Mouse (Mus musculus) limb, embryonic 12.5 days (tissue): ENCODE data around the gene 1700021F07Rik. TPM values are rescaled to one million over a fixed set of nuclear protein-coding genes. Genes with fewer than 3 reads are reported as not detected.
A peak's percentile ranks its signal among the peaks of the same experiment; 100 is the strongest.

Experiments
- ATAC-seq: fragments of 200-750 bp; cut with Nextera tagmentation; 2 replicates; pipeline ENCODE4 v1.8.0; 2017; ENCODE audit warnings: low read depth, moderate TSS enrichment; ENCODE audit not compliant: insufficient number of reproducible peaks, insufficient read depth, low FRiP score, low TSS enrichment
- H3K27ac ChIP-seq: fragments of 300-500 bp; sonication (generic); 2 replicates; pipeline ENCODE4 v1.5.1; 2016; ENCODE audit warnings: mild to moderate bottlenecking, moderate library complexity
- H3K27me3 ChIP-seq: fragments of 300-500 bp; sonication (generic); 2 replicates; pipeline ENCODE4 v1.6.1; 2016; ENCODE audit warnings: mild to moderate bottlenecking, moderate library complexity
- H3K36me3 ChIP-seq: fragments of 300-500 bp; sonication (generic); 2 replicates; pipeline ENCODE4 v1.6.1; 2016; ENCODE audit warnings: mild to moderate bottlenecking, moderate library complexity
- H3K4me1 ChIP-seq: fragments of 300-500 bp; sonication (generic); replicated peaks from 2 replicates; pipeline ENCODE4 v1.6.1; 2016
- H3K4me2 ChIP-seq: fragments of 300-500 bp; sonication (generic); 2 replicates; pipeline ENCODE4 v1.6.1; 2016; ENCODE audit warnings: mild to moderate bottlenecking, moderate library complexity
- H3K4me3 ChIP-seq: fragments of 300-500 bp; sonication (generic); replicated peaks from 2 replicates; pipeline ENCODE4 v1.5.1; 2016; ENCODE audit warnings: mild to moderate bottlenecking
- H3K9ac ChIP-seq: fragments of 300-500 bp; sonication (generic); replicated peaks from 2 replicates; pipeline ENCODE4 v1.6.1; 2016; ENCODE audit warnings: mild to moderate bottlenecking, moderate library complexity
- H3K9me3 ChIP-seq: fragments of 300-500 bp; sonication (generic); 2 replicates; pipeline ENCODE4 v1.6.1; 2016; ENCODE audit warnings: mild to moderate bottlenecking, moderate library complexity
- WGBS: fragments of 180-500 bp; shearing (Covaris S2); methylation state at CpG from one replicate; pipeline ENCODE4 v1.1.7; 2016; 5-methylcytosine and 5-hydroxymethylcytosine counted together
- polyA plus RNA-seq: library from polyadenylated mRNA; unstranded; fragments of >200 nt; fragmentation: Nextera tagmentation; extraction: Ambion mirVana; gene quantifications from 2 replicates; pipeline ENCODE4 v1.2.1, GENCODE M21; 2016

The 1700021F07Rik gene
- polyA plus RNA-seq, 1 experiment from 2014 or later, result not detected

DNA sequence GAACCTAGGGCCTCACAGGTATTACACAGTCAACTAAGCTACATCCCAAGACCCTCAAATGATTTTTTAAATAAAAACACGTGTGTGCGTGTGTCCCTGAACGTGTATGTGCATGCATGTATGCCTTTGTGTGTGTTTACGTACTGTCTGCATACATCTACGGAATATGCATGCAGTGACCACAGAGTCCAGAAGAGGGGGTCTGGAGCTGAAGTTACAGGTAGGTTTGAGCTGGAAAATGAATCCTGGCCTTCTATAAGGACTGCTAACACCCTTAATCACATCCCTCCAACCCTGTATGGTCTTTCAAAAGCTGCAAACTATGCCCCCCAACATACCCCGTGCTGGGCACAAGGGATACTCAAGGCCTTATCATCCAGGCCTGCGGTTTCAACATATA, 41.0 kb downstream of the 1700021F07Rik start:
- Histone ChIP-seq H3K27ac (0 out of 2 replicates have a peak overlapping the region, but pooled peaks have one; percentile 45), H3K4me2 (no peak overlapping the region), H3K4me3 (no peak overlapping the region), H3K4me1 (peaks cover 19% of the 10 kb centered on the region), H3K9me3 (no peaks in the 10 kb centered on the region), H3K27me3 (0 out of 2 replicates have a peak, but pooled peaks cover 3% of the 10 kb centered on the region), H3K9ac (no peak overlapping the region), H3K36me3 (no peaks in the 10 kb centered on the region)
- no peak for ATAC-seq
- 70% methylated on average over 7 of the region's 7 CpGs for WGBS

DNA sequence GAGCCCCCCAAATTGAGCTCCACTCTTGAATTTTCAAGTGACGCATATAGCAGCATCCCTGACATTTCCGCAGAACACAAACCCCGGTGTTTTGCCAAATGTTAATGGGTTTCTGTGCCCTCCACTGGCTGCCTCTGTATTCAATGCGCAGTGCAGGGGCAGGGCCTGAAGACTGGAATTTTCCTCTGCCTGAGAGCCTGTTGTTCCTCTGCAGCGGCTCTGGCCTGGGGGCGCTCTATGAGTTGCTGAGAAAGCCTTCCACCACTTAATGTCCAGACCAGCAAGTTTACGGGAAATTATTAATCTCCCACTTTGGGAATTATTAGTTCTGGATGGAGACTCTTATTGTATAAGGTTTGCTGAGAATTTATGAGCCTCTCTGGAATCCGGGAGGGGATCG, 41.8 kb downstream of the 1700021F07Rik start:
- Histone ChIP-seq H3K36me3 (no peaks in the 10 kb centered on the region), H3K9ac (no peak overlapping the region), H3K4me3 (no peak overlapping the region), H3K9me3 (no peaks in the 10 kb centered on the region), H3K27me3 (peaks cover 3% of the 10 kb centered on the region; the same call in 1 of the 2 replicates), H3K4me2 (no peak overlapping the region), H3K27ac (0 out of 2 replicates have a peak overlapping the region, but pooled peaks have one; percentile 45), H3K4me1 (peaks cover 19% of the 10 kb centered on the region)
- 53% methylated on average over 9 of the region's 9 CpGs for WGBS
- no peak for ATAC-seq

Other genes with a start within 250 kb of the 1700021F07Rik start
- 3.3 and 4.0 TPM in 2 replicates for gene Pmepa1, start 246.1 kb upstream of the 1700021F07Rik start, polyA plus RNA-seq
- gene Ankrd60, start 55.8 kb downstream of the 1700021F07Rik start, polyA plus RNA-seq, result not detected in 2 replicates
- gene Rab22a, start 137.2 kb downstream of the 1700021F07Rik start, polyA plus RNA-seq, result 47.6 and 50.2 TPM in 2 replicates
- not detected in 2 replicates for gene 1700010B08Rik, start 196.8 kb downstream of the 1700021F07Rik start, polyA plus RNA-seq
- 11.0 and 14.8 TPM in 2 replicates for gene Vapb, start 214.9 kb downstream of the 1700021F07Rik start, polyA plus RNA-seq